Mouse (Mus musculus) embryonic facial prominence, embryonic 12.5 days (tissue): ENCODE results near the gene Fcgr4. TPM values are rescaled to one million over a fixed set of nuclear protein-coding genes. Genes with fewer than 3 reads are reported as not detected.

Experiments used
- ATAC-seq: fragments of 200-750 bp; cut with Nextera tagmentation; 2 replicates; pipeline ENCODE4 v1.8.0; 2017; ENCODE audit not compliant: insufficient number of reproducible peaks, insufficient read depth, low FRiP score, low TSS enrichment
- H3K27ac ChIP-seq: fragments of 300-500 bp; sonication (generic); 2 replicates; pipeline ENCODE4 v1.5.1; 2016; ENCODE audit warnings: mild to moderate bottlenecking
- H3K27me3 ChIP-seq: fragments of 300-500 bp; sonication (generic); 2 replicates; pipeline ENCODE4 v1.6.1; 2016; ENCODE audit warnings: mild to moderate bottlenecking, moderate library complexity
- H3K36me3 ChIP-seq: fragments of 300-500 bp; sonication (generic); 2 replicates; pipeline ENCODE4 v1.6.1; 2016; ENCODE audit warnings: mild to moderate bottlenecking
- H3K4me1 ChIP-seq: fragments of 300-500 bp; sonication (generic); 2 replicates; pipeline ENCODE4 v1.6.1; 2016
- H3K4me2 ChIP-seq: fragments of 300-500 bp; sonication (generic); replicated peaks from 2 replicates; pipeline ENCODE4 v1.6.1; 2016; ENCODE audit warnings: mild to moderate bottlenecking, moderate library complexity
- H3K4me3 ChIP-seq: fragments of 300-500 bp; sonication (generic); 2 replicates; pipeline ENCODE4 v1.5.1; 2016; ENCODE audit warnings: mild to moderate bottlenecking
- H3K9ac ChIP-seq: fragments of 300-500 bp; sonication (generic); 2 replicates; pipeline ENCODE4 v1.6.1; 2016; ENCODE audit warnings: mild to moderate bottlenecking, moderate library complexity
- H3K9me3 ChIP-seq: fragments of 300-500 bp; sonication (generic); 2 replicates; pipeline ENCODE4 v1.6.1; 2016; ENCODE audit warnings: mild to moderate bottlenecking, moderate library complexity
- WGBS: fragments of 180-500 bp; shearing (Covaris S2); methylation state at CpG from one replicate; pipeline ENCODE4 v1.1.7; 2016; 5-methylcytosine and 5-hydroxymethylcytosine counted together
- polyA plus RNA-seq: library from polyadenylated mRNA; unstranded; fragments of >200 nt; fragmentation: Nextera tagmentation; extraction: Ambion mirVana; gene quantifications from 2 replicates; pipeline ENCODE4 v1.2.1, GENCODE M21; 2016

Gene Fcgr4
- polyA plus RNA-seq, 1 experiment from 2014 or later: 0.13 TPM

DNA sequence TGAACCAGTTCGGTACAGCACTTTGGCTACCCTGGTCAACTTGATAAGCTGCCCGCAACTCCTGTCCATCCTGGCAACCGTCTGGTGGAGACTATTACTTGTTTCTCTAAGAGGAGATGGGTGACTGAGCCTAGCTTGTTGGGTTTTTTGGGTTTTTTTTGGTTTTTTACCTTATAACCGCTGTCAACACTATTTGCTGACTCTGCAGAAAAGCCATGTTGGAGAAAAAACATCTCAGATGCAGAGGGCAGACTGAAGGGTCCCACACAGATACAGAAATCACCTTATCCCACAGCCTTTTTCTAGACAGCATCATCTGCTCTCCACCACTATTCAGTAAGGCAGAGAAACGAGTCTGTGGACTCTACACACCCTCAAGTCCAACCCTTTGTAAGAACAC, 32.9 kb upstream of the Fcgr4 start:
- no peak overlapping the region for H3K9ac ChIP-seq
- H3K27ac ChIP-seq: no peak overlapping the region
- WGBS: 77% methylated on average over 5 of the region's 5 CpGs
- no peaks in the 10 kb centered on the region for H3K9me3 ChIP-seq
- H3K4me2 ChIP-seq: no peak overlapping the region
- H3K4me1 ChIP-seq: no peaks in the 10 kb centered on the region
- no peaks in the 10 kb centered on the region for H3K27me3 ChIP-seq
- H3K36me3 ChIP-seq: no peaks in the 10 kb centered on the region
- H3K4me3 ChIP-seq: no peak overlapping the region
- ATAC-seq: no peak

DNA sequence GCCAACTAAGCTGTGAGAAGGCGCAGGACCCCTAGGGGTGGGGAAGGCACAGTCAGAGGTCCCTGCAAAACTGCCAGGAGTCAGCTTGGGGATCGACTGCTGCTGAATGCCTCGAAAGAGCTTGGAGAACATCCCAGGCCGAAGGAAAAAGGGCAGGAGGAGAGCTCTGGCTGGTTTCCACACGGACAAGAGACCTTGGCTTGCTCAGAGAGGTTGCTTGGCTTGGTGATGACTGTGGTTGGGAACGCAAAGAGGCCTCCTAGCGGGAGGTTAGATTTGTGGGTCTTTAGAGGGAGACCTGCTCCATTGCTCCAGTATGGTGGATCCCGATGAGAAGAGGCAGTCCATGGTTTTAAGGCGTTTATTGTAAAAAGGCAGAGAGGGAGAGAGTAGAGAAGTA, 29.1 kb upstream of the Fcgr4 start:
- no peak overlapping the region for H3K27ac ChIP-seq
- H3K9ac ChIP-seq: no peak overlapping the region
- ATAC-seq: no peak
- H3K4me3 ChIP-seq: no peak overlapping the region
- H3K36me3 ChIP-seq: no peaks in the 10 kb centered on the region
- 74% methylated on average over 9 of the region's 9 CpGs for WGBS
- H3K27me3 ChIP-seq: no peaks in the 10 kb centered on the region
- no peaks in the 10 kb centered on the region for H3K4me1 ChIP-seq
- H3K9me3 ChIP-seq: no peaks in the 10 kb centered on the region
- no peak overlapping the region for H3K4me2 ChIP-seq

DNA sequence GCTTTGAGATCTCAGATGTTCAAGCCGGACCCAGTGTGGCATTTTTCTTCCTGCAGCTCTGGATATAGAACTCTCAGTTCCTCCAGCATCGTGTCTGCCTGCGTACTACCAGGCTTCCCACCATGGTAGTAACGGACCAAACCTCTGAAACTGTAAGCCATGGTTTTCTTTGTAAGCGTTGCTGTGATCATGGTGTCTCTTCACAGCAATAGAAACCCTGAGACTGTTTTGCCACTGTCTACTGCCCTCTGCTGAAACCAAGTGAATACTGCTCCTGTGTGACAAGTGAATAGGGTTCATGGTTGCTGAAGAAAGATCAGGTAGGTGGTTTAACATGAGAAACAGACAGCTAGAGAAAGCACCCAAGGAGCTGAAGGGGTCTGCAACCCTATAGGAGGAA, 26.2 kb upstream of the Fcgr4 start:
- no peaks in the 10 kb centered on the region for H3K27me3 ChIP-seq
- no peak overlapping the region for H3K4me3 ChIP-seq
- no peaks in the 10 kb centered on the region for H3K4me1 ChIP-seq
- H3K36me3 ChIP-seq: no peaks in the 10 kb centered on the region
- no peaks in the 10 kb centered on the region for H3K9me3 ChIP-seq
- no peak overlapping the region for H3K9ac ChIP-seq
- WGBS: 58% methylated on average over 5 of the region's 5 CpGs
- H3K27ac ChIP-seq: no peak overlapping the region
- no peak for ATAC-seq
- H3K4me2 ChIP-seq: no peak overlapping the region

DNA sequence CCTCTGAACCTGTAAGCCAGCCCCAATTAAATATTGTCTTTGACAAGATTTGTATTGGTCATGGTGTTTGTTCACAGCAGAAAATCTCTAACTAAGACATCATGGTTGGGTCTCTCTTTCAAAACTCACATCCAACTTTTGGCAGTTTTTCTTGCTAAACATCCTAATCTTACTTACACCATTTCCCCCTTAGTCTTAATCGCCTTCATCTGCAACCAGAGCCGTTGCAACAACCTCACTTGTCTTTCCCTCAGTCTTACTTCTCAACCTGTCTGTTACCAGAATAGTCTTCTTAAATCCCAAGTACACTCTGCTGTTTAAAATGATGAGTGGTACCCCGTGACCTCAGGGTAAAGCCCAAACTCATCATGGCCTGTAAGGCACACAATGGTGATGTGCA, 22.7 kb upstream of the Fcgr4 start:
- Histone ChIP-seq H3K9ac (no peak overlapping the region), H3K36me3 (no peaks in the 10 kb centered on the region), H3K27ac (no peak overlapping the region), H3K4me1 (no peaks in the 10 kb centered on the region), H3K4me3 (no peak overlapping the region), H3K27me3 (no peaks in the 10 kb centered on the region), H3K9me3 (no peaks in the 10 kb centered on the region), H3K4me2 (no peak overlapping the region)
- WGBS: 82% methylated on average over 3 of the region's 3 CpGs
- no peak for ATAC-seq

DNA sequence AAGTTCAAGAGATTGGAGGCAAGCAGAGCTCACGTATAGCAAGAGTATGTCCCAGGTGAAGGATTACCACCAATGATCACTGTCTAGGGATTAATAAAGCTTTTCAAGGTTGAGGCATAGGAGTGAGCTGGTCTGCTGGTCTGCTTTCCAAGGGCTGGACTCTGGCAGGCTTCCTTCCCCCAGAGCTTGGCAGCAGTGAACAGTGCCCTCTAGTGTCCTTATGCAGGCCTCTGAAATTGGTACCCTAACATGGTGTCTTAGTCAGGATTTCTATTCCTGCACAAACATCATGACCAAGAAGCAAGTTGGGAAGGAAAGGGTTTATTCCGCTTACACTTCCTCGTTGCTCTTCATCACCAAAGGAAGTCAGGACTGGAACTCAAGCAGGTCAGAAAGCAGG, 22.0 kb upstream of the Fcgr4 start:
- H3K27me3 ChIP-seq: no peaks in the 10 kb centered on the region
- H3K36me3 ChIP-seq: no peaks in the 10 kb centered on the region
- H3K27ac ChIP-seq: no peak overlapping the region
- H3K4me3 ChIP-seq: no peak overlapping the region
- 41% methylated on average over 3 of the region's 3 CpGs for WGBS
- no peaks in the 10 kb centered on the region for H3K4me1 ChIP-seq
- H3K9me3 ChIP-seq: no peaks in the 10 kb centered on the region
- H3K9ac ChIP-seq: no peak overlapping the region
- H3K4me2 ChIP-seq: no peak overlapping the region
- 0 out of 2 replicates have a peak, but pooled peaks have one; percentile 41 for ATAC-seq

DNA sequence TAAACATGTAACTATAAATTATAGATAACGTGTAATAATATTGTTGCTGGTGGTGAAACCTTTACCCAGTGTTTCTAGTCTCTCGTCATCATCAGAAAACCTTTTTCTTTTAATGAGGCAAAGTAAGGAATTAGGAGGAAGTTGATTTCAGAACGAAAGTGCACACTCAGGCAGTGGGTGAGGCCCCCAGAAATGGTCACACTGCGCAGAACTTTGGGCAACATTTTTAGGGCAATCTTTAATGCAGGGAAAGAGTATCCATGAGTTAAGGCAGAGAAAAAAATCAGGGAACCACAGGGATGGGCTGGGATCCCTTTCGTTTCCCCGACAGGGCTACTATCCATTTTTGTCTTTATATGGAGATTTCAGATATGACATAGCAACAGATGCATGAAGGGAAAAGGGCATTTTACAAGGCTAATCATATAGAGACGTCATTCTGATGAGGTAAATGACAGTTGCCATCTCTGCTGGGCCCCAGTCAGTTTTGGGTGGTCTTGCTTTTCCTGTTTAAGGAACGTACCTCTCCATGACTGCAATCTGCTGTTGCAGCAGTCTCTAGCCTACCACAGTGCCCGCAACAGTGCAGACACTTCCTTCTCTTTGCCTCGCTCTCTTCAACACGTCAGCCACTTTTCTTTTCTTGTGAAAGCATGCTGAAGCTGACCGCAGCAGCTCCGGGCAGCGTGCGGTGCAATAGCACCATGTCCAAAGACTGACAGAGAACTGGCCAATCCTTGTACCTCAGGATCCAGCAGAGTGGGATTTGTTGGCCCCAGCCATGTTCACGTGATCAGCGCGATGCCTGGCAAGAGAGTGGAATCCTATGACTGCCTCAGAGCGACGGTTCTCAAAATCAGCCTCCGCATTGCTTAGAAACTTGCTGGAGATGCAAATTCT, 20.7 kb upstream of the Fcgr4 start:
- Histone ChIP-seq H3K9ac (no peak overlapping the region), H3K27me3 (no peaks in the 10 kb centered on the region), H3K27ac (no peak overlapping the region), H3K36me3 (no peaks in the 10 kb centered on the region), H3K4me3 (no peak overlapping the region), H3K9me3 (no peaks in the 10 kb centered on the region), H3K4me1 (no peaks in the 10 kb centered on the region), H3K4me2 (peak overlapping the region; percentile 23)
- 56% methylated on average over 21 of the region's 21 CpGs for WGBS
- no peak for ATAC-seq

DNA sequence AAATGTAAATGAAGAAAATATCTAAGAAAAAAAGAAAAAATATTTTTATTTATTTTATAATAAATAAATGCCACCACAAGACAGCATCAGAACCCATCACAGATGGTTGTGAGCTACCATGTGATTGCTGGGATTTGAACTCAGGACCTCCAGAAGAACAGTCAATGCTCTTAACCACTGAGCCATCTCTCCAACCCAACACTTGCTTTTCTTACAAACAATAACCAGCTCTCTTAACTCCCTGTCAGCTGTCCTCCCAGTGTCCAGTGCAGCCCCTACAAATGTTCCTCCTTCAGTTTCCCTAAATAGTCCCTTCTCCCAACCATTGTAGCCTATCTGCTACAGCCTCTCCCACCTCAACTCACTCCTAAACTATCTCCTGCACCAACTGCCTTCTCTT, 18.9 kb upstream of the Fcgr4 start:
- Histone ChIP-seq H3K4me1 (no peaks in the 10 kb centered on the region), H3K9ac (no peak overlapping the region), H3K4me3 (no peak overlapping the region), H3K27me3 (no peaks in the 10 kb centered on the region), H3K27ac (no peak overlapping the region), H3K4me2 (no peak overlapping the region), H3K9me3 (no peaks in the 10 kb centered on the region), H3K36me3 (no peaks in the 10 kb centered on the region)
- no peak for ATAC-seq

DNA sequence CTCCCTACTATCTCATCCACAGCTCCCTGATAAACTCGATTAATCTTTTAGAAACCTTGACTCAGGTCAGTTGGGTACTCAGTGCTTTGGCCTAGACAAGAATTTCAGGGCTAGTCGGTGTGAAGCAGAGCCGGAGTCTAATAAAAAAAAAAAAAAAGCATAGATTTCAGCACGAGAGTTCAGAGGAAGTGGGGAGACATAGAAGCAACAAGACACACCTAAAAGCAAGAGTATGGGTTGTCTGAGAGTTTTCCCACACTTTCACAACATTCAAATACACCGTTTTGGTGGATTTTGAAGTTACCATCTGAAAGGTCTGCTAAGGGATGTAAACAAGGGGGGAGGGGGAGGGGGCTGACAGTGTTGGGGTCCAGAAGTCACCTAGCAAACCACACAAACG, 13.6 kb upstream of the Fcgr4 start:
- Histone ChIP-seq H3K4me2 (no peak overlapping the region), H3K4me1 (no peaks in the 10 kb centered on the region), H3K27me3 (no peaks in the 10 kb centered on the region), H3K4me3 (no peak overlapping the region), H3K27ac (no peak overlapping the region), H3K36me3 (no peaks in the 10 kb centered on the region), H3K9me3 (no peaks in the 10 kb centered on the region), H3K9ac (no peak overlapping the region)
- ATAC-seq: no peak
- 73% methylated on average over 6 of the region's 6 CpGs for WGBS

DNA sequence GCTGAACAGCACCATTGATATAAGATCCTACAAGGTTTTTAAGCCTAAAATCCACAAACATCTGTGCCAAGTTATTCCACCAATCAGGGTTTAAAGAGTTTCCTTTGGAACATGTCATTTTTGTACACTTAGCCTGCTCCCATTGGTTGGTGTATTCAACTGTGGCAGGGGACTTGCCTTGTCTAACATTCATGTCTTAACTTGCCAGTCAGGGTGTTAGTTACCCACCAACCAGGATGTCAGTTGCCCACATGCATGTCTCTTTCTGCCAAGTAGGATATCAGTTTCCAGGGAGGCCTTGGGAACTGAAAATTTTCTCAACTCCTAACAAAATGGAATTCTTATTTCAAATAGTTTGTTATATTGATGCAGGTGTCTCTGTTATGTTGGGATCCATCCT, 13.1 kb upstream of the Fcgr4 start:
- H3K4me3 ChIP-seq: no peak overlapping the region
- H3K9me3 ChIP-seq: no peaks in the 10 kb centered on the region
- H3K9ac ChIP-seq: no peak overlapping the region

DNA sequence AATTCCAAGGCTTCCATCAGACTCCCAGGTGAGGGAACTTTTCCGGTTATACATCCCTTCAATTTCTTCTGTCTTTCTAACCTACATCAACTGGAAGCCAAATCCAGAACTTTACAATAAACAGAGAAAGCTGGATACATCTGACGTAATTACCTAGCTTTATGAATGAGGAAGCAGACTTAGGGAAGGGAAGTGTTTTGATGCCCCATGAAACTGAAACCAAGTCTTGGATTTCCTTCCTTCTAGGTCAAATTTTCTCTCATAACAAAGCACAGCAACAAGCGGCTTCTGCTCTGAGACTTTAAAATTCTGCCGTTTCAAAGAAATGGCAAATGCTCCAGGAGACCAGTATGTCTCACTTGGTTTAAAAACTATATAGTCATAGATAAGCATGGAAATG, 12.4 kb upstream of the Fcgr4 start:
- H3K27me3 ChIP-seq: no peaks in the 10 kb centered on the region
- 85% methylated on average over 4 of the region's 4 CpGs for WGBS
- no peaks in the 10 kb centered on the region for H3K4me1 ChIP-seq
- H3K9ac ChIP-seq: no peak overlapping the region
- no peak overlapping the region for H3K4me2 ChIP-seq
- H3K36me3 ChIP-seq: no peaks in the 10 kb centered on the region
- H3K27ac ChIP-seq: no peak overlapping the region
- no peaks in the 10 kb centered on the region for H3K9me3 ChIP-seq
- no peak overlapping the region for H3K4me3 ChIP-seq
- no peak for ATAC-seq

More for the DNA sequence above, 13.1 kb upstream of the Fcgr4 start:
- H3K27me3 ChIP-seq: no peaks in the 10 kb centered on the region
- H3K4me2 ChIP-seq: no peak overlapping the region
- H3K27ac ChIP-seq: no peak overlapping the region
- H3K36me3 ChIP-seq: no peaks in the 10 kb centered on the region
- H3K4me1 ChIP-seq: no peaks in the 10 kb centered on the region
- ATAC-seq: no peak

DNA sequence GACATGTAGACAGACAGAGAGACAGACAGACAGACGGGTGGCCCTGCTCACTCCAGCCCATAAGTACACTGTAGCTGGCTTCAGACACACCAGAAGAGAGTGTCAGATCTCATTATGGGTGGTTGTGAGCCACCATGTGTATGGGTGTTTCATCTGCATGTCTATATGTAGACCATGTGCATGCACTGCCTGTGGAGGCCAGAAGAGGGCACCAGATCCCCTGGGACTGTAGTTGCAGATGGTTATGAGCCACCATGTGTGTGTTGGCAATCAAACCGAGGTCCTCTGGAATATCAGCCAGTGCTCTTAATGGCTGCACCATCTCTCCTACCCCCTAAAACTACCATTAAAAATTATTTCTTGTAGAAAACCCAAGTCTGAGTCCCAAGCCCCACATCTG, 11.8 kb upstream of the Fcgr4 start:
- Histone ChIP-seq H3K4me2 (no peak overlapping the region), H3K9me3 (no peaks in the 10 kb centered on the region), H3K4me3 (no peak overlapping the region), H3K27me3 (no peaks in the 10 kb centered on the region), H3K4me1 (no peaks in the 10 kb centered on the region), H3K36me3 (no peaks in the 10 kb centered on the region), H3K27ac (no peak overlapping the region), H3K9ac (no peak overlapping the region)
- no peak for ATAC-seq
- 91% methylated on average over 2 of the region's 2 CpGs for WGBS

DNA sequence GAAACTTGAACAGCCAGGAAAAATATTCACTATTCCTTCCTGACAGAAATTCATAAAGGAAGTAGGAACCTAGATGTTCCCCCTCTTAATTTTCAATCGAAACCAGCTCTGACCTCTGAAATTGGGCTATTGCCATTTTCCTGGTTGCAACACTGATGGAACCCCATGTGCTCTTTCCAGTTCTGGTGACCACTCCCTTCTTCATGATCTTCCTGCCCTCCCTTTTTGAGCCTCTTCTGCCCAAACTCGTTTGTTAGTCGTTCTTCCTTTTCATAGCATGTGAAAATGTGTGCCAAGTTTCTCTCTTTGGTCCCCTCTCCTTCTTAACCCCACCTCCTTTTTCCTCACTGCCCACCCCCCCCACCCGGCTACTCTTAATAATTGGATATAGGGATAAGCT, 7.0 kb upstream of the Fcgr4 start:
- no peaks in the 10 kb centered on the region for H3K27me3 ChIP-seq
- no peak overlapping the region for H3K4me3 ChIP-seq
- no peak overlapping the region for H3K27ac ChIP-seq
- 82% methylated on average over 4 of the region's 4 CpGs for WGBS
- H3K4me1 ChIP-seq: no peaks in the 10 kb centered on the region
- no peak overlapping the region for H3K4me2 ChIP-seq
- ATAC-seq: no peak
- H3K36me3 ChIP-seq: no peaks in the 10 kb centered on the region
- no peak overlapping the region for H3K9ac ChIP-seq
- no peaks in the 10 kb centered on the region for H3K9me3 ChIP-seq
